Mouse (Mus musculus) ovary, adult 18-20 months (tissue): ENCODE measurements at regions not wholly inside any gene's neighbourhood (a gene's known extent, or its start where the extent isn't known, plus 50 kb on each side); places are given as distances from the start of the nearest gene placed in this dataset.

Source experiments
- DNase-seq: peaks from one replicate; pipeline ENCODE4 v3.0.0; 2022; ENCODE audit warnings: low spot score, mixed read lengths

- no peak for DNase-seq
These were observed 322.9 kb upstream of the Slco3a1 start for GRCm38 (mm10) chr7:74877466-74877865.

- no peak for DNase-seq
These were observed 322.1 kb upstream of the Slco3a1 start for GRCm38 (mm10) chr7:74876667-74877066.

GRCm38 (mm10) chr7:74870250-74870649 is 315.7 kb upstream of the Slco3a1 start:
- no peak for DNase-seq

GRCm38 (mm10) chr7:74862727-74863126 is 308.1 kb upstream of the Slco3a1 start:
- no peak for DNase-seq

GRCm38 (mm10) chr7:74844306-74844929 is 289.8 kb upstream of the Slco3a1 start:
- no peak for DNase-seq

- DNase-seq = no peak
These were observed 268.7 kb upstream of the Slco3a1 start for GRCm38 (mm10) chr7:74823286-74823685.

GRCm38 (mm10) chr7:74793241-74793640 is 238.7 kb upstream of the Slco3a1 start:
- no peak for DNase-seq

- no peak for DNase-seq
These were observed 234.1 kb upstream of the Slco3a1 start for GRCm38 (mm10) chr7:74788696-74789095.

GRCm38 (mm10) chr7:74771435-74772406 is 217.1 kb upstream of the Slco3a1 start:
- no peak for DNase-seq

GRCm38 (mm10) chr7:74766550-74766949 is 212.0 kb upstream of the Slco3a1 start:
- no peak for DNase-seq

GRCm38 (mm10) chr7:74757469-74757868 is 202.9 kb upstream of the Slco3a1 start:
- DNase-seq = no peak

- DNase-seq = no peak
These were observed 193.1 kb upstream of the Slco3a1 start for GRCm38 (mm10) chr7:74747704-74748103.

GRCm38 (mm10) chr7:74734941-74735340 is 180.4 kb upstream of the Slco3a1 start:
- no peak for DNase-seq

- no peak for DNase-seq
These were observed 171.9 kb upstream of the Slco3a1 start for GRCm38 (mm10) chr7:74726324-74726991.

- DNase-seq = no peak
These were observed 164.7 kb upstream of the Slco3a1 start for GRCm38 (mm10) chr7:74719321-74719720.

- DNase-seq = no peak
These were observed 155.5 kb upstream of the Slco3a1 start for GRCm38 (mm10) chr7:74709993-74710581.

GRCm38 (mm10) chr7:74709006-74709405 is 154.4 kb upstream of the Slco3a1 start:
- DNase-seq = no peak

GRCm38 (mm10) chr7:74703533-74703932 is 149.0 kb upstream of the Slco3a1 start:
- no peak for DNase-seq

- no peak for DNase-seq
These were observed 143.3 kb upstream of the Slco3a1 start for GRCm38 (mm10) chr7:74697794-74698354.

GRCm38 (mm10) chr7:74696286-74696685 is 141.7 kb upstream of the Slco3a1 start:
- no peak for DNase-seq

- no peak for DNase-seq
These were observed 138.5 kb upstream of the Slco3a1 start for GRCm38 (mm10) chr7:74693049-74693448.

GRCm38 (mm10) chr7:74690706-74691105 is 136.1 kb upstream of the Slco3a1 start:
- DNase-seq = no peak
